Mouse (Mus musculus) neural tube, embryonic 13.5 days (tissue): Measurements from ENCODE around the gene Stk19. TPM values are rescaled to one million over a fixed set of nuclear protein-coding genes. Genes with fewer than 3 reads are reported as not detected.
"Not testable (repeated sequence)": the region's sequence is repeated elsewhere in the genome, so short reads cannot be mapped to it uniquely, and the experiment has no call there.

ENCODE experiments used
- ATAC-seq: fragments of 200-750 bp; cut with Nextera tagmentation; 2 replicates; pipeline ENCODE4 v1.8.0; 2017; ENCODE audit warnings: low read depth, mild to moderate bottlenecking, moderate TSS enrichment, moderate library complexity
- H3K27ac ChIP-seq: fragments of 300-500 bp; sonication (generic); replicated peaks from 2 replicates; pipeline ENCODE4 v1.5.1; 2015; ENCODE audit warnings: moderate library complexity, mild to moderate bottlenecking, inconsistent platforms
- H3K27me3 ChIP-seq: fragments of 300-500 bp; sonication (generic); 2 replicates; pipeline ENCODE4 v1.6.1; 2015; ENCODE audit warnings: mild to moderate bottlenecking, inconsistent platforms
- H3K36me3 ChIP-seq: fragments of 300-500 bp; sonication (generic); 2 replicates; pipeline ENCODE4 v1.6.1; 2015; ENCODE audit warnings: mild to moderate bottlenecking, inconsistent platforms
- H3K4me1 ChIP-seq: fragments of 300-500 bp; sonication (generic); replicated peaks from 2 replicates; pipeline ENCODE4 v1.6.1; 2015; ENCODE audit warnings: inconsistent platforms
- H3K4me2 ChIP-seq: fragments of 300-500 bp; sonication (generic); 2 replicates; pipeline ENCODE4 v1.6.1; 2015; ENCODE audit warnings: inconsistent platforms, mild to moderate bottlenecking, moderate library complexity
- H3K4me3 ChIP-seq: fragments of 300-500 bp; sonication (generic); 2 replicates; pipeline ENCODE4 v1.5.1; 2015; ENCODE audit warnings: mild to moderate bottlenecking, inconsistent platforms
- H3K9ac ChIP-seq: fragments of 300-500 bp; sonication (generic); 2 replicates; pipeline ENCODE4 v1.6.1; 2015; ENCODE audit warnings: moderate library complexity, mild to moderate bottlenecking, inconsistent platforms
- H3K9me3 ChIP-seq: fragments of 300-500 bp; sonication (generic); 2 replicates; pipeline ENCODE4 v1.6.1; 2016; ENCODE audit warnings: inconsistent platforms
- WGBS: fragments of 180-500 bp; shearing (Covaris S2); methylation state at CpG from one replicate; pipeline ENCODE4 v1.1.7; 2015; 5-methylcytosine and 5-hydroxymethylcytosine counted together
- polyA plus RNA-seq: library from polyadenylated mRNA; unstranded; fragments of >200 nt; fragmentation: Nextera tagmentation; extraction: Ambion mirVana; gene quantifications from 2 replicates; pipeline ENCODE4 v1.2.1, GENCODE M21; 2015

Stk19 gene
- polyA plus RNA-seq, 1 experiment from 2014 or later = 34.2 TPM

DNA sequence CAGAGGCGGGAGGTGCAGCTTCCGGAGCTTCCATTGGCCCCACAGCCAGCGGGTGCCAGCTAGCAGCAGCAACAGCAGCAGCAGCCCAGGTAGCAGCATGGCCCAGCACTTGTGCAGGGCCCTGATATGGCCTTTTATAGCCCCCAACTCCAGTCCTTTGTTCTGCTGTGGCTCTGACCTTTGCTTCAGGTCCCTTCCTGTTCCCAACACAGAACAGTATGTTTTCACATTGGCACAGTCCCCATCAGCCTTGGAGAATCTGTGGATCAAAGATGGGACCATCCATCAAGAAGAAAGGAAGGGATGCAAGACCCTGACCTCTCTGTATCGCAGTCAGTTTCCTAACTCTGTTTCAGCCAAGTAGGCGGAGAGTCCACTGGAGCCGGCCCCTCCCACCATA is 32.4 kb downstream of the Stk19 start, which contains the start of gene Cyp21a1:
Cyp21a1 (minus strand) TSS at position 261 of the 400 bp plus-strand sequence.
- not testable (repeated sequence) for ATAC-seq, H3K4me3 ChIP-seq
- 84% methylated on average over 5 of the region's 6 CpGs for WGBS

DNA sequence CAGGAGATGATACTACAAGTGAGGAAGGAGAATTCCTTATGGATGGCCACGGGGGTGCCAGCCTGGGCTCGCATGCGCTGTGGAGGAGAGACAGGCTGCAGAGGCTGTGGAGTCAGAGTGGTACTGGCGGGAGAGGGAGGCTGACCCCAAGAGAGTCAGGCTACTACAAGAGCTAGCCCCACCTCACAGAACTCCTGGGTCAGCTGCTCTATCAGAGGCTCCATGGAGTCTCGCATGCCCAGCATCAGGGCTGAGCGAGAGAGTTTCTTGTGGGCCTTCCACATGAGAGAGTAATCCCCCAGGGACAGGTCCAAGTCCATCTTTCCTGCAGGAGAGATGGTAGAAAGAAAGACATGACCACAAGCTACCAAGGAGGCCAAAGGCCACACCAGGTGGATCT is 33.4 kb downstream of the Stk19 start:
- 92% methylated on average over 6 of the region's 6 CpGs for WGBS
- not testable (repeated sequence) for ATAC-seq, H3K4me2 ChIP-seq

More for the DNA sequence above, 32.4 kb downstream of the Stk19 start, which contains the start of gene Cyp21a1:
- peaks cover 12% of the 10 kb centered on the region; the same call in 1 of the 2 replicates for H3K9me3 ChIP-seq
- not testable (repeated sequence) for H3K4me1 ChIP-seq, H3K4me2 ChIP-seq, H3K27me3 ChIP-seq, H3K9ac ChIP-seq, H3K27ac ChIP-seq, H3K36me3 ChIP-seq

DNA sequence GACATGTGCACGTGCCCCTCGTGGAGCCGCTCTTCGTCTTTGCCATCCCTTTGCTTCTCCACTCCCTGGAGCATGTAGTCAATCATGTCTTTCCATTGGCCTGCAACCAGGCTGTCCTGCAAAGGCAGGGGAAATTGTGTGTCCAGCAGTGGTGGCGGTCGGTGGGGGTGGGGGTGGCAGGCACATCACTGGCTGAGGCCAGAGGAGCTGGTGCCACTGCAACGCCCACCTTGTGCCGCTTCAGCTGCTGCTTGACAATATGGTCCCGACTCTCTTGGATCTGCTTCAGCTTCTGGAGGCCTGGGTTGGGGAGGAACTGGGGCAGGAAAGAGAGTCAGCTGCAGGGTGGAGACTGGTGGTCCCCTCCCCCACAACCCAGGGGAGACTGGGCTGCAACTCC is 34.0 kb downstream of the Stk19 start:
- ATAC-seq, H3K27ac ChIP-seq, H3K4me2 ChIP-seq, H3K4me3 ChIP-seq, H3K27me3 ChIP-seq, H3K36me3 ChIP-seq, H3K4me1 ChIP-seq, H3K9ac ChIP-seq: not testable (repeated sequence)
- H3K9me3 ChIP-seq = peaks cover 12% of the 10 kb centered on the region; the same call in 1 of the 2 replicates
- 89% methylated on average over 9 of the region's 9 CpGs for WGBS

More for the DNA sequence above, 33.4 kb downstream of the Stk19 start:
- not testable (repeated sequence) for H3K27ac ChIP-seq, H3K36me3 ChIP-seq, H3K9ac ChIP-seq, H3K4me1 ChIP-seq, H3K27me3 ChIP-seq, H3K4me3 ChIP-seq
- H3K9me3 ChIP-seq = peaks cover 12% of the 10 kb centered on the region; the same call in 1 of the 2 replicates

DNA sequence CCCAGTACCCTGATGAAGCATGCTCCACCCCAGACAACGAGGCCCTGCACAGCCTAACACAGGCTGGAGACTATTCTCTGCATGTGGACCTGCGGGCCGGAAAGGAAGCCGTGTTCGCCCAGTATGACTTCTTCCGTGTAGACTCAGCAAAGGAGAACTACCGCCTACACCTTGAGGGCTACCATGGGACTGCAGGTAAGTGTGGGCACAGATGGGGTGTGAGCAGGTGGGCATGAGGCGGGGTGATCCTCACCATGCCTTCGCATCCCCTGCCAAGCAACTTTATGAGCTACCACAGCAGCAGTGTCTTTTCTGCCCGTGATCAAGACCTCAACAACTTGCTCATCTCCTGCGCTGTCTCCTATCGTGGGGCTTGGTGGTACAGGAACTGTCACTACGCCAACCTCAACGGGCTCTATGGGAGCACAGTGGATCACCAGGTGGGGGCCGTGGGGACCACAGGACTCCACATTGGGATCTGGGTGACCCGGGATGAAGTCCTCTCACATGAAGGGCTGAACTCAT is 35.9 kb downstream of the Stk19 start:
- ATAC-seq, H3K4me1 ChIP-seq, H3K9ac ChIP-seq, H3K27me3 ChIP-seq, H3K4me3 ChIP-seq, H3K36me3 ChIP-seq, H3K27ac ChIP-seq, H3K4me2 ChIP-seq: not testable (repeated sequence)
- 94% methylated on average over 16 of the region's 16 CpGs for WGBS
- peaks cover 12% of the 10 kb centered on the region; the same call in 1 of the 2 replicates for H3K9me3 ChIP-seq

DNA sequence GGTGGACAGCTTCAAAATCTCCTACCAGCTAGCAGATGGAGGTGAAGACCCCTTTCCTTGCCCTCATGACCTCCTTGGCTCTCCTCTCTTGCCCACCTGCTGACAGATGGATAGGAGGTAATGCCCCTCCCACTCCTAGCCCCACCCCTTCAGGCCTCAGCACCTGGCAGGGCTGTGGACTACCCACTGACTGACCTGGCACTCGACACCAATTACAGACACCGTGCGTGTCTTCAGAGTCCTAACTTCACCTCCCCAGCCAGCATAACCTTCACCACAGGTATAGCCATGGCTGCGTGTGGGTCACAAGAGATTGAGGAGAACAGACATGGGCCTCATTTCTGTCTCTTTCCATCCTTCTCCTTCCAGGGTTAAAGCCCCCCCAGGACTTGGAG is 37.2 kb downstream of the Stk19 start:
- no peaks in the 10 kb centered on the region for H3K9me3 ChIP-seq
- ATAC-seq = no peak
- H3K4me3 ChIP-seq = no peak overlapping the region
- H3K4me2 ChIP-seq = no peak overlapping the region
- no peak overlapping the region for H3K27ac ChIP-seq
- 94% methylated on average over 4 of the region's 4 CpGs for WGBS
- H3K27me3 ChIP-seq = no peaks in the 10 kb centered on the region
- no peak overlapping the region for H3K9ac ChIP-seq
- no peaks in the 10 kb centered on the region for H3K4me1 ChIP-seq
- no peaks in the 10 kb centered on the region for H3K36me3 ChIP-seq

DNA sequence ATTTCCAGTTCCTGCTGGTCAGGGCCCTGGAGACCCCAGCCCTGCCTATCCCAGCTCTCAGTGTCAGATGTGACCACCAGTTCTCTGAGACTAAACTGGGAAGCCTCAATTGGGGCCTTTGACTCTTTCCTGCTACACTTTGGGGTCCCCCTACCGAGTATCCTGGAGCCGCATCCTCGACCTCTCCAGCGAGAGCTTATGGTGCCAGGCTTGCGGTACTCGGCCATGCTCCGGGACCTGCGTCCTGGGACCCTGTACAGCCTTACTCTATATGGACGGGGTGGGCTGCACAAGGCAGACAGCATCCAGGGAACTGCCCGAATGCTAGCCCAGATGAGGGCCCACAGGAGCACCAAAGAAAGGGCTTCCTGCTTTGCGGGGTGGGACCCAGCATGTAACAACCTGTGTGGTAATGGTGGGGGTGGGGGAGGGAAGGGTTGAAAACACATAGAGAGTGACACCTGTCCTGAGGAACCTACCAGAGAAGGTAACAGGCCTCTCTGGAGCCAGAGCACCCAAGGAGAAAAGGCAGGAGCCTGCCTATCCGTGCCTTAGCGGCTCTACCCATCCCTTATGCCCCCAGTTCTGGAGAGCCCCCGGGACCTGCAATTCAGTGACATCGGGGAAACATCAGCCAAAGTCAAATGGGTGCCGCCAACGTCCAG is 37.7 kb downstream of the Stk19 start:
- Histone ChIP-seq H3K27me3 (no peaks in the 10 kb centered on the region), H3K4me1 (no peaks in the 10 kb centered on the region), H3K4me2 (no peak overlapping the region), H3K9ac (no peak overlapping the region), H3K9me3 (no peaks in the 10 kb centered on the region), H3K27ac (no peak overlapping the region), H3K4me3 (no peak overlapping the region), H3K36me3 (no peaks in the 10 kb centered on the region)
- no peak for ATAC-seq
- 90% methylated on average over 17 of the region's 17 CpGs for WGBS

DNA sequence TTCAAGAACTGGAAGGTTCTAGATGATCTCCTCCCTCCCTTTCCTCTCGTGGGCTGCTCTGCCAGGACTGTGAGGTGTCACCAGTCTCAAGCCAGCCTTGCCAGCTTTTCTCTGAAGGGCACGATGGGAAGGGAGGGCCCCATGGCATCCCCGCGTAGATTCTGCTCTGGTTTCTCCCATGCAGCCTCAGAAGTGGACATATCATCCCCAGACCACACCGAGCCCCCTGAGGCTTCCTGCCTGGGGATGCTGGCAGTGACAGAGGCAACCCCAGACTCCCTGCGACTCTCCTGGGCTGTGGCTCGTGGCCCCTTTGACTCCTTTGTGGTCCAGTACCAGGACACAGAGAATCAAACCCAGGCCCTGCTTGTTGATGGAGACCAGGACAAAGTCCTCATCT is 38.7 kb downstream of the Stk19 start:
- H3K27me3 ChIP-seq, H3K9ac ChIP-seq, H3K4me2 ChIP-seq, H3K36me3 ChIP-seq, ATAC-seq, H3K27ac ChIP-seq, H3K4me1 ChIP-seq, H3K9me3 ChIP-seq, H3K4me3 ChIP-seq: not testable (repeated sequence)
- WGBS = 85% methylated on average over 7 of the region's 7 CpGs

DNA sequence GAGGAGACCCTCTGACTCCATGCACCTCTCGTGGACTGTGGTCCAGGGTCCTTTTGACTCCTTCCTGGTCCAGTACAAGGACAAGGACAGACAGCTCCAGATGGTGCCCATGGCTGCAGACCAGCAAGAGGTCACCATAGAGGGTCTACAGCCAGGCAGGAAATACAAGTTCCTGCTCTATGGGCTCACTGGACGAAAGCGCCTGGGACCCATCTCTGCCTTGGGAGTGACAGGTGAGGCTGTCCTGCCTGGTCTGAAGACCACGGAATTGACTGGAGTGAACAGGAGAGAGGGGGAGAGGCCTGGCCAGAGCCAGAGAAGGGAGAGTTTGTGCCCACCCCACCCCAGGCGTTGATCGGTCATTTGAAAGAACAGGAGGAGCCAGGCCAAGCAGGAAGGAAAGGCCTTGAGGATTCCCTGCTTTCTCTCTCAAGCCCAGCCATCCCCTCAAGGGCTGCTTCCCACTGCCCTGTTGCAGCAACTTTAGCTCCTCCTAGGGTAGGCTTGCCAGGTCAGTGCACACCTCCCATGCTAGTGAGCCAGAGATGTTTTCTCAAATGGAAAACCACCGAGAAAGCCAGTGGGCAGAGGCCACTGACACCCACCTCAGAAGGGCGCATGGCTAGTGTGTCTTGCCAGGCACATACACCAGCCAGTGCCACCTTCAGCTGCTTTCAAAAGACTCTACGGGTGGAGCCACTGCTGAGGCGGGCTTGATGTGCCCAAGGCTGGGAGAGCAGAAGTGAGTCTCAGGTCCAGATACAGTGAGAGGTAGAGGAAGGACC is 39.3 kb downstream of the Stk19 start:
- not testable (repeated sequence) for H3K9ac ChIP-seq, ATAC-seq, H3K36me3 ChIP-seq, H3K4me2 ChIP-seq, H3K27me3 ChIP-seq, H3K27ac ChIP-seq, H3K4me1 ChIP-seq, H3K9me3 ChIP-seq, H3K4me3 ChIP-seq
- WGBS = 93% methylated on average over 10 of the region's 10 CpGs

DNA sequence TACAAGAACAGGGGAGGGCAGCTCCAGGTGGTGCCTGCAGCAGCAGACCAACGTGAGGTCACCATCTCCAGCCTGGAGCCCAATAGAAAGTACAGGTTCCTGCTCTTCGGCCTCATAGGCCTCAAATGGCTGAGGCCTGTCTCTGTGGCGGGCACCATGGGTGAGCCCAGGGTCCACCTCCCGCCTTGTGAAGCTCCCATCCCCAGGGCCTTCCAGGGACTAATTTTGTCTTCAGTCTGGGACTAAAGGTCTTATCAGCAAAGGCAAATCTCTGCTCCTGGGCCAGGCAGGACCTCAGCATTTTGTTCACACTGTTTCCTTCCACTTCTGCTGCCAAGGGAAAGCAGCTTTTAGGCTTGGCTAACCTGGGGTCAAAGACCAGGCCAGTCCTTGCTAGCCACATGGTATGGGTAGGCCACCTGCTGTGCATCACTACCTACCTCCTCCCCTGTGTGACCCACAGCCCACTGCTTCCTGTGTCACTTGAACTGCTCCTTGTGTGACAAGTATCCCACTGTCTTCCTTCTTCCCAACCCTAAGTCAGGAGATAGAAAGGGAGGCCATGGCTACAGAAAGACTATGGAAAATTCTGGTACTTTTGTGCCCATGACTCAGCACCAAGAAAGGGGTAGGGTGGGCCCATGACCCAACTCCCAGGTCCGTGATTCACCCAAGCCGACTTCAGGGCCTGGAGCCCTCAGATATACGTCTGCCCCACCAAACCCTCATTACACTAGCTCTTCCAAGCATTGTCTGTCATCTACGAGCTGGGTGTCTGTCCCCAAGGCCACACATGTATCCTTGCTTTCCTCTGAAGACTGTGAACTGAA is 40.2 kb downstream of the Stk19 start:
- no peaks in the 10 kb centered on the region for H3K27me3 ChIP-seq
- H3K27ac ChIP-seq = no peak overlapping the region
- no peaks in the 10 kb centered on the region for H3K4me1 ChIP-seq
- 83% methylated on average over 8 of the region's 8 CpGs for WGBS
- H3K36me3 ChIP-seq = no peaks in the 10 kb centered on the region
- H3K4me3 ChIP-seq = no peak overlapping the region
- peaks cover 6% of the 10 kb centered on the region; the same call in 1 of the 2 replicates for H3K9me3 ChIP-seq
- no peak for ATAC-seq
- no peak overlapping the region for H3K4me2 ChIP-seq
- H3K9ac ChIP-seq = no peak overlapping the region

DNA sequence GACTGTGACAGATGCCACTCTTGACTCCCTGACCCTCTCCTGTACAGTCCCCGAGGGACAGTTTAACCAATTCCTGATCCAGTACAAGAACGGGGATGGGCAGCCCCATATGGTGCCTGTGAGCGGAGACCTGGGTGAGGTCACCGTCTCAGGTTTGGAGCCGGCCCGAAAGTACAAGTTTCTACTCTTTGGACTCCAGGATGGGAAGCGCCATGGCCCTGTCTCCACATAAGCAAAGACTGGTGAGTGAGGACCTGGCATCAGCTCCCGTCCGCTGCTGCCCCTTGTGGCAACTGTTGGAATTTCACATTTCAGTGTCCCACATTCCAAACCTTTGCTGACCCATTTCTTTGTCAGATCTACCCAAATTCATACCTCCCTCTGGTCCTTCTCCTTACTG is 41.1 kb downstream of the Stk19 start:
- no peaks in the 10 kb centered on the region for H3K36me3 ChIP-seq
- no peak overlapping the region for H3K27ac ChIP-seq
- no peaks in the 10 kb centered on the region for H3K27me3 ChIP-seq
- no peaks in the 10 kb centered on the region for H3K4me1 ChIP-seq
- no peak overlapping the region for H3K4me2 ChIP-seq
- no peak for ATAC-seq
- H3K9ac ChIP-seq = no peak overlapping the region
- H3K9me3 ChIP-seq = peaks cover 6% of the 10 kb centered on the region; the same call in 1 of the 2 replicates
- no peak overlapping the region for H3K4me3 ChIP-seq
- 66% methylated on average over 9 of the region's 9 CpGs for WGBS

DNA sequence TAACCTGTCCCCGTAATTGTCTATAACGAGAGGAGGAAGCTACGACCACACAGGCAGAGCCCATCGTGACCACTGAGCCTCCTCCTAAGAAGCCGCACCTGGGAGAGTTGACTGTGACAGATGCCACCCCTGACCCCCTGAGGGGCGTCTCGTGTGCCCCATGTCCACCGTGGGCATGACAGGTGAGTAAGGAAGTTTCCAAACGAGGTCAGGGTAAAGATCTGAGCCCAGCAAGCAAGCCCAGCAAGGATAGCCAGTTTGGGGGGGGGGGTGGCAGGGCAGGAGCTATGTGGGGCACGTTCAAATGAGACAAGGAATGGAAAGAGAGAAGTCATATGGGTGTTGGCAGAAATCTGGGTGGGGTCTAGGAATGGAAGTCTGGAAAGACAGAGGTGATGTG is 41.7 kb downstream of the Stk19 start:
- no peak overlapping the region for H3K4me3 ChIP-seq
- H3K9ac ChIP-seq = no peak overlapping the region
- peaks cover 6% of the 10 kb centered on the region; the same call in 1 of the 2 replicates for H3K9me3 ChIP-seq
- no peaks in the 10 kb centered on the region for H3K27me3 ChIP-seq
- H3K4me2 ChIP-seq = no peak overlapping the region
- no peaks in the 10 kb centered on the region for H3K4me1 ChIP-seq
- WGBS = 82% methylated on average over 10 of the region's 10 CpGs
- H3K27ac ChIP-seq = no peak overlapping the region
- H3K36me3 ChIP-seq = no peaks in the 10 kb centered on the region
- no peak for ATAC-seq
